Mouse (Mus musculus): ENCODE results near the gene Tvp23a.

The Tvp23a gene

GRCm38 (mm10) chr16:10447264-10447594, at the start of gene Tvp23a:
Gene Tvp23a (minus strand): TSS chr16:10447362.
- DNase-seq: peak; percentile 36 to 49

GRCm38 (mm10) chr16:10495824-10496298, 48.7 kb upstream of the Tvp23a start:
- DNase-seq: peak; percentile 56 to 82

- no peak for DNase-seq
These were observed 45.4 kb upstream of the Tvp23a start for GRCm38 (mm10) chr16:10492587-10492986.

- DNase-seq: peak in 1 of 2 experiments; percentile 23
These were observed 44.6 kb upstream of the Tvp23a start for GRCm38 (mm10) chr16:10491716-10492115.

GRCm38 (mm10) chr16:10490503-10491150, 43.5 kb upstream of the Tvp23a start:
- DNase-seq: peak in 1 of 2 experiments; percentile 29

- peak in 1 of 2 experiments; percentile 42 for DNase-seq
These were observed 42.8 kb upstream of the Tvp23a start for GRCm38 (mm10) chr16:10489904-10490457.

GRCm38 (mm10) chr16:10489483-10489882, 42.3 kb upstream of the Tvp23a start:
- peak; percentile 13 to 40 for DNase-seq

GRCm38 (mm10) chr16:10488769-10489481, 41.8 kb upstream of the Tvp23a start:
- DNase-seq: peak in 1 of 2 experiments; percentile 15

- DNase-seq: peak in 1 of 2 experiments; percentile 10
These were observed 40.8 kb upstream of the Tvp23a start for GRCm38 (mm10) chr16:10487895-10488493.

GRCm38 (mm10) chr16:10486993-10487392, 39.8 kb upstream of the Tvp23a start:
- no peak for DNase-seq

- peak; percentile 25 to 53 for DNase-seq
These were observed 35.2 kb upstream of the Tvp23a start for GRCm38 (mm10) chr16:10482343-10482742.

GRCm38 (mm10) chr16:10479857-10480256, 32.7 kb upstream of the Tvp23a start, which contains the start of gene Ciita:
Gene Ciita (plus strand): TSS chr16:10480059.
- DNase-seq: no peak

- DNase-seq: no peak
These were observed 28.8 kb upstream of the Tvp23a start for GRCm38 (mm10) chr16:10475919-10476318.

- no peak for DNase-seq
These were observed 27.8 kb upstream of the Tvp23a start for GRCm38 (mm10) chr16:10474956-10475355.

GRCm38 (mm10) chr16:10471950-10472349, 24.8 kb upstream of the Tvp23a start:
- peak; percentile 18 to 60 for DNase-seq

GRCm38 (mm10) chr16:10468201-10468600, 21.0 kb upstream of the Tvp23a start:
- no peak for DNase-seq

- DNase-seq: no peak
These were observed 20.4 kb upstream of the Tvp23a start for GRCm38 (mm10) chr16:10467391-10468107.

- peak; percentile 59 to 75 for DNase-seq
These were observed 18.0 kb upstream of the Tvp23a start for GRCm38 (mm10) chr16:10465011-10465681.

GRCm38 (mm10) chr16:10461178-10461577, 14.0 kb upstream of the Tvp23a start:
- no peak for DNase-seq

GRCm38 (mm10) chr16:10460188-10460587, 13.0 kb upstream of the Tvp23a start:
- no peak for DNase-seq

- DNase-seq: no peak
These were observed 7.4 kb upstream of the Tvp23a start for GRCm38 (mm10) chr16:10454583-10454974.
